13 mouse cellular contexts compared by ENCODE assay signal in the genomic region with DNA sequence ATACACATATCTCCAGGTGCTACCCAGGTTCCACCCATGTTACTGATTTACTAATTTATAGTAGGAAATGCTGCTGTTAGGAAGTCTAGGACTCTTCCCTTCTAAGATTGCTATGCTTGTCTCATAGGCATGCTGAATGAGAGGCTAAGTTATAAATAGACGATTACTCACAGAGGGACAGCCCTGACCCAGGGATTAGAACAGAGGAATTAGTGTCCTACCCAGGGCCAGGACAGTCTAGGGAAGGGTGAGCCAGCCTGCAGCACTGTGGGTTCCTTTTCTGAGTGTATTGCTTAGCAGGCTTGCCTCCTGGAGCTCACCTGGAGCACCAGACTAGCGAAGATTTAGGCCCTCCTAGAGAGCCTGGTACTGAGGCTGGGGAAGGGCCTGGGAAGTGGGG. TPM values are rescaled to one million over a fixed set of nuclear protein-coding genes. Genes with fewer than 3 reads are reported as not detected.
DNase-seq lines count a peak whose midpoint lies in the region; ATAC-seq and TF ChIP-seq lines count a peak whose summit lies in the region.
"Had no signal": no experiment of that assay in that cellular context is flagged by ENCODE, and none has a peak within 500 bp of the region (broad histone marks: within the 10 kb centered on the region; RNA-seq: fewer than 3 reads in every experiment).

No protein-coding gene starts in this region.

- no peak overlapping the region for H3K4me3 ChIP-seq in kidney, postnatal 0 days (replicated peaks; ENCODE audit: low read depth, low read length)
- H3K4me3 ChIP-seq in heart, adult 2 months = no peak overlapping the region
- H3K4me3 ChIP-seq in heart, embryonic 14.5 days (ENCODE audit: control insufficient read depth in 1 of 2, insufficient read depth in 1 of 2, low read depth in 1 of 2, low read length in 2 of 2) = no peak overlapping the region
- H3K4me3 ChIP-seq in small intestine, adult 2 months (ENCODE audit: low read depth, low read length) = no peak overlapping the region
- H3K4me3 ChIP-seq: hindbrain, embryonic 12.5 days; kidney, embryonic 15.5 days; midbrain, embryonic 12.5 days had no signal

- H3K79me2 ChIP-seq in heart, adult 2 months (replicated peaks; ENCODE audit: control insufficient read depth, insufficient read depth, low read length) = peaks cover 3% of the 10 kb centered on the region; the same call in 1 of the 2 replicates

- no peak overlapping the region for H3K27ac ChIP-seq in kidney, postnatal 0 days
- H3K27ac ChIP-seq in heart, adult 2 months = peak overlapping the region; percentile 89
- H3K27ac ChIP-seq in heart, embryonic 14.5 days (replicated peaks in 1 of 2; ENCODE audit: control insufficient read depth in 1 of 2, insufficient read depth in 1 of 2, low read depth in 2 of 2, low read length in 2 of 2) = peak overlapping the region; percentile 84 to 87
- H3K27ac ChIP-seq in small intestine, adult 2 months (ENCODE audit: insufficient read depth, low read depth, low read length) = peak overlapping the region; percentile 85
- H3K27ac ChIP-seq: hindbrain, embryonic 12.5 days; kidney, embryonic 15.5 days; midbrain, embryonic 12.5 days had no signal

- WGBS in kidney, postnatal 0 days = 75% methylated on average over 2 of the region's 2 CpGs
- WGBS in heart, adult 2 months = 47% methylated on average over 2 of the region's 2 CpGs
- WGBS in heart, embryonic 14.5 days = 54% methylated on average over 2 of the region's 2 CpGs
- WGBS in small intestine, adult 2 months = 34% methylated on average over 2 of the region's 2 CpGs

- no peak for DNase-seq in kidney, postnatal 0 days (ENCODE audit: low spot score)
- no peak for DNase-seq in kidney, postnatal 25 days
- peak in 1 of 2 experiments; percentile 36 for DNase-seq in heart, adult 2 months
- DNase-seq in yolk sac, embryonic 10.5 days (ENCODE audit: low spot score) = no peak
- DNase-seq: layer of hippocampus, postnatal 36 days; lung, embryonic 14.5 days had no signal

- no peaks in the 10 kb centered on the region for H3K4me1 ChIP-seq in kidney, postnatal 0 days (replicated peaks; ENCODE audit: insufficient read depth, low read length)
- H3K4me1 ChIP-seq in heart, adult 2 months (ENCODE audit: control insufficient read depth, insufficient read depth, low read length) = peaks cover 4% of the 10 kb centered on the region; the same call in 1 of the 2 replicates
- peaks cover 5 to 16% of the 10 kb centered on the region in 2 experiments for H3K4me1 ChIP-seq in heart, embryonic 14.5 days (ENCODE audit: control insufficient read depth in 2 of 2, insufficient read depth in 2 of 2, low read length in 2 of 2)
- H3K4me1 ChIP-seq in small intestine, adult 2 months (ENCODE audit: control insufficient read depth, insufficient read depth, insufficient read length, low read length) = peaks cover 13% of the 10 kb centered on the region
- H3K4me1 ChIP-seq: hindbrain, embryonic 12.5 days; kidney, embryonic 15.5 days had no signal

- peak; percentile 25; the same call in 1 of the 2 replicates for ATAC-seq in kidney, postnatal 0 days (replicated peaks; ENCODE audit: low FRiP score, low read depth)
- peak; percentile 89 for ATAC-seq in heart, embryonic 14.5 days (ENCODE audit: insufficient number of reproducible peaks, insufficient read depth, low FRiP score, low read depth)
- ATAC-seq in activated CD4-positive, CD25-positive, alpha-beta regulatory T cell, adult 4 months = no peak

- no peaks in the 10 kb centered on the region for H3K9me3 ChIP-seq in kidney, postnatal 0 days (replicated peaks; ENCODE audit: low read length)
- no peaks in the 10 kb centered on the region for H3K9me3 ChIP-seq in heart, embryonic 14.5 days (ENCODE audit: control insufficient read depth, low read length)
- H3K9me3 ChIP-seq: hindbrain, embryonic 12.5 days; kidney, embryonic 15.5 days; midbrain, embryonic 12.5 days had no signal

- no peak; the same call in 1 of the 2 replicates for TF ChIP-seq POLR2A in heart, adult 2 months (IDR thresholded peaks at IDR 0.05; ENCODE audit: insufficient read depth, low read depth, low read length)
- TF ChIP-seq POLR2A in small intestine, adult 2 months (IDR thresholded peaks at IDR 0.05; ENCODE audit: low read depth, low read length) = no peak; the same call in 1 of the 2 replicates

- TF ChIP-seq EP300 in heart, adult 2 months (IDR thresholded peaks at IDR 0.05; ENCODE audit: insufficient read depth, low read depth, low read length) = no peak

- no peaks in the 10 kb centered on the region for H3K27me3 ChIP-seq in kidney, postnatal 0 days (ENCODE audit: insufficient read depth, low read length)
- H3K27me3 ChIP-seq in heart, adult 2 months (ENCODE audit: control insufficient read depth, insufficient read depth, low read length) = no peaks in the 10 kb centered on the region
- no peaks in the 10 kb centered on the region for H3K27me3 ChIP-seq in heart, embryonic 14.5 days (ENCODE audit: control insufficient read depth, insufficient read depth, low read length)
- no peaks in the 10 kb centered on the region for H3K27me3 ChIP-seq in small intestine, adult 2 months (ENCODE audit: control insufficient read depth, insufficient read depth, low read length)
- H3K27me3 ChIP-seq: hindbrain, embryonic 12.5 days; kidney, embryonic 15.5 days; midbrain, embryonic 12.5 days had no signal

- H3K4me2 ChIP-seq in kidney, postnatal 0 days (ENCODE audit: low read length) = no peak overlapping the region
- no peak overlapping the region for H3K4me2 ChIP-seq in heart, embryonic 14.5 days (ENCODE audit: low read length)
- H3K4me2 ChIP-seq: hindbrain, embryonic 12.5 days; kidney, embryonic 15.5 days; lung, embryonic 14.5 days; midbrain, embryonic 12.5 days had no signal

- intact Hi-C loops in heart, adult 2 months (cut with DNase I) = no loop called here

- H3K36me3 ChIP-seq in kidney, postnatal 0 days (ENCODE audit: insufficient read depth, low read length) = peaks cover 32% of the 10 kb centered on the region
- H3K36me3 ChIP-seq in heart, adult 2 months (ENCODE audit: control insufficient read depth, insufficient read depth, low read length) = peaks cover 12% of the 10 kb centered on the region
- H3K36me3 ChIP-seq in heart, embryonic 14.5 days (ENCODE audit: control insufficient read depth, insufficient read depth, low read length) = peaks cover 75% of the 10 kb centered on the region
- peaks cover 43% of the 10 kb centered on the region for H3K36me3 ChIP-seq in small intestine, adult 2 months (ENCODE audit: control insufficient read depth, insufficient read depth, low read length)

- TF ChIP-seq CTCF in kidney, postnatal 0 days (IDR thresholded peaks at IDR 0.05; ENCODE audit: low read depth) = no peak
- TF ChIP-seq CTCF in heart, adult 2 months (IDR thresholded peaks at IDR 0.05) = no peak
- TF ChIP-seq CTCF in small intestine, adult 2 months (IDR thresholded peaks at IDR 0.05; ENCODE audit: extremely low read depth, insufficient read length, insufficient replicate concordance, low read depth, low read length) = no peak

- no peak overlapping the region for H3K9ac ChIP-seq in kidney, postnatal 0 days (ENCODE audit: low read depth, low read length)
- H3K9ac ChIP-seq in heart, adult 2 months (ENCODE audit: low read depth, low read length) = no peak overlapping the region; the same call in 1 of the 2 replicates
- H3K9ac ChIP-seq in heart, embryonic 14.5 days (ENCODE audit: low read length) = peak overlapping the region; percentile 57
- H3K9ac ChIP-seq: hindbrain, embryonic 12.5 days; kidney, embryonic 15.5 days; lung, embryonic 14.5 days; midbrain, embryonic 12.5 days had no signal

RNA-seq across cellular contexts. Expression of gene Cipc, which starts 9.1 kb away (rescaled TPM):
- polyA plus RNA-seq in kidney, postnatal 0 days (2015; fragmentation: Nextera tagmentation; extraction: Ambion mirVana) = 14.8 and 16.1 TPM in 2 replicates
- total RNA-seq in heart, adult 2 months (2021) = 10 to 100 TPM; 43.8 to 45.1 TPM
- 34.1 and 39.6 TPM in 2 replicates for polyA plus RNA-seq in heart, adult 2 months (2012; rRNA removed)
- polyA plus RNA-seq in heart, embryonic 14.5 days (2014; fragmentation: Nextera tagmentation; extraction: Ambion mirVana) = 26.6 and 27.1 TPM in 2 replicates
- polyA plus RNA-seq in small intestine, adult 2 months (2012; rRNA removed) = 7.9 and 16.3 TPM in 2 replicates
- polyA plus RNA-seq in activated CD4-positive, CD25-positive, alpha-beta regulatory T cell, adult 4 months (2017; shearing (Covaris generic)) = 10 to 100 TPM; 19.8 to 20.1 TPM

RNA-seq across cellular contexts. Expression of gene Zdhhc22, which starts 34.3 kb away (rescaled TPM):
- polyA plus RNA-seq in kidney, postnatal 0 days (2015; fragmentation: Nextera tagmentation; extraction: Ambion mirVana) = 0.03 TPM in 1 of 2 replicates, not detected in the other
- total RNA-seq in heart, adult 2 months (2021) = not detected
- not detected in 2 replicates for polyA plus RNA-seq in heart, adult 2 months (2012; rRNA removed)
- polyA plus RNA-seq in heart, embryonic 14.5 days (2014; fragmentation: Nextera tagmentation; extraction: Ambion mirVana) = 0.09 TPM in 2 replicates
- polyA plus RNA-seq in small intestine, adult 2 months (2012; rRNA removed) = 0.03 and 0.04 TPM in 2 replicates
- under 1 TPM in 1 of 2 experiments, not detected in 1; 0.60 TPM for polyA plus RNA-seq in activated CD4-positive, CD25-positive, alpha-beta regulatory T cell, adult 4 months (2017; shearing (Covaris generic))
- total RNA-seq: gastrocnemius, adult 18-20 months had no signal
- polyA plus RNA-seq: lung, embryonic 14.5 days had no signal
